Mouse (Mus musculus) gastrocnemius, postnatal 14 days (tissue): ENCODE measurements around the gene Sergef. TPM values are rescaled to one million over a fixed set of nuclear protein-coding genes. Genes with fewer than 3 reads are reported as not detected.
"Not testable (repeated sequence)": the region's sequence is repeated elsewhere in the genome, so short reads cannot be mapped to it uniquely, and the experiment has no call there.

ENCODE experiments used
- DNase-seq: peaks from one replicate; pipeline ENCODE4 v3.0.0; 2021; ENCODE audit warnings: mixed read lengths
- intact Hi-C: fragments of 180-260 bp; cut with DNase I; formaldehyde crosslinking; loops from one replicate; pipeline ENCODE4 v1.15.1; 2025; ENCODE audit warnings: low total_unique reads
- long read RNA-seq, 2 experiments: library from polyadenylated mRNA; stranded (forward); transcript quantifications; one replicate each; pipeline ENCODE4 v2.0.0; 2021
- total RNA-seq, 2 experiments: library from RNA; stranded (reverse); gene quantifications; 2 replicates each; pipeline ENCODE4 v1.2.3; 2021

Sergef gene
- 1 to 10 TPM; 3.6 to 4.7 TPM for total RNA-seq
- long read RNA-seq, experiment 1, partial matches to known transcripts, result 1 of 5 reads
- long read RNA-seq, experiment 1, other reads (novel, unspliced or antisense), result 2 of 5 reads
- long read RNA-seq, experiment 2, transcript Sergef-201 (11 exons, 1,465 nt), result major isoform, 8 of 12 reads
- long read RNA-seq, experiment 2, partial matches to known transcripts, result 0 of 12 reads
- long read RNA-seq, experiment 2, other reads (novel, unspliced or antisense), result 4 of 12 reads

GRCm38 (mm10) chr7:46639692-46640031 is at the start of gene Sergef:
TSS of gene Sergef (minus strand) at chr7:46639807.
- peak; percentile 88 for DNase-seq
- intact Hi-C loops, result loop anchor here (10.0 kb wide), 1 partner anchor 75 kb away; the partner anchor contains the start of genes Saa3 and Saal1

- DNase-seq, result no peak
- intact Hi-C loops, result no loop called here
Observed at GRCm38 (mm10) chr7:46686827-46687226, 47.2 kb upstream of the Sergef start.

GRCm38 (mm10) chr7:46680732-46681131 is 41.1 kb upstream of the Sergef start:
- intact Hi-C loops, result no loop called here
- DNase-seq, result no peak

- intact Hi-C loops, DNase-seq: not testable (repeated sequence)
Observed at GRCm38 (mm10) chr7:46679044-46679443, 39.4 kb upstream of the Sergef start.

GRCm38 (mm10) chr7:46678417-46678816 is 38.8 kb upstream of the Sergef start:
- no peak for DNase-seq
- intact Hi-C loops, result no loop called here

DNA sequence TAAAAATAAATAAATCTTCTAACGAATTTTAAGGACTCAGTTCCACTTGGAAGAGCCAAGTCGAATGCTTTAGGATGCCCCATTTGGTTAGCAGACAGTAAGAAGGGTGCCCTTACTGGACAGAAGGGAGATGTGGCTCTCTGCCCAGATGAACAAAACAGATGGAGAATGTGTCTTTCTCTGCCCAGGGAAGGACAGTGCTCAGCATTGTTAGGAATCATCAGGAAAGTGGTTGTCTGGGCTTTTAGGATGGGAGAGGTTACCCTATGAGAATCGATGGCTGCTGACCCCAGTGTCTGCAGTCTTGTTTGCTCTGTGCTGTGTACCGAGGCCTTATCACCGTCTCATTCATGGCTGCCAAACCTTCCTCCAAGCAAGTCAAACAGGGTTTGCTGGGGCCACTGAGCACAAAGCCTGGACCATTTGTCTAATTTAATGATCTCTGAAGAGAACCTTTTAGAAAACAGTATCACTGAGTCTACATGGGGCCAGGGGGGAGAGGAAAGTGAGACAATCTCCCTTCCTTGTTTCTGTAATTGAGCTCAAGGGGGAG is 37.3 kb upstream of the Sergef start:
- DNase-seq, result no peak
- intact Hi-C loops, result no loop called here

GRCm38 (mm10) chr7:46675886-46676285 is 36.3 kb upstream of the Sergef start:
- no peak for DNase-seq
- intact Hi-C loops, result no loop called here

- DNase-seq, result no peak
Observed at GRCm38 (mm10) chr7:46675061-46675460, 35.5 kb upstream of the Sergef start.

GRCm38 (mm10) chr7:46672160-46672672 is 32.6 kb upstream of the Sergef start, which contains the start of gene Tph1:
TSS of gene Tph1 (minus strand) at chr7:46672537.
- DNase-seq, result no peak
- intact Hi-C loops, result no loop called here

More at GRCm38 (mm10) chr7:46675061-46675460, 35.5 kb upstream of the Sergef start:
- intact Hi-C loops, result no loop called here

DNA sequence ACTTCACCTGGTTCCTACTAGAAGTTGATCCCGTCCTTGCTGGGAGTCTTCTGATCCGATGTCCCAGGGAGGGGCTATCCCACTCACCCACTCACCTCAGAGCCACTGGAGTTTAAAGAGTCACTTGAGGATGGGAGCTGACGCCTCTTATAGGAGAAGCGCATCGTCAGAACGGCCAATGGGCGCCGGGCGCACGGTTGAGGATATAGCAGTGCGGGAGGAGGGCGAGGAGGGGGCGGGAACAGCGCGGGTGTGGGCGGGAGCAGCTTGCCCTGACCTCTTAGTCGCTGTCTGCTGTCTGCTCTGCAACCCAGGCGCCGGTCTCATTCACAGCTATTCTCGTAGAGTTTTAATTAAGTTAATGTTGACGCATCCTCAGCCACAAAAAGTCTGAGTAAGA is 27.6 kb upstream of the Sergef start:
- intact Hi-C loops, result no loop called here
- DNase-seq, result no peak

GRCm38 (mm10) chr7:46665236-46665635 is 25.6 kb upstream of the Sergef start:
- intact Hi-C loops, result no loop called here
- peak; percentile 15 for DNase-seq

DNA sequence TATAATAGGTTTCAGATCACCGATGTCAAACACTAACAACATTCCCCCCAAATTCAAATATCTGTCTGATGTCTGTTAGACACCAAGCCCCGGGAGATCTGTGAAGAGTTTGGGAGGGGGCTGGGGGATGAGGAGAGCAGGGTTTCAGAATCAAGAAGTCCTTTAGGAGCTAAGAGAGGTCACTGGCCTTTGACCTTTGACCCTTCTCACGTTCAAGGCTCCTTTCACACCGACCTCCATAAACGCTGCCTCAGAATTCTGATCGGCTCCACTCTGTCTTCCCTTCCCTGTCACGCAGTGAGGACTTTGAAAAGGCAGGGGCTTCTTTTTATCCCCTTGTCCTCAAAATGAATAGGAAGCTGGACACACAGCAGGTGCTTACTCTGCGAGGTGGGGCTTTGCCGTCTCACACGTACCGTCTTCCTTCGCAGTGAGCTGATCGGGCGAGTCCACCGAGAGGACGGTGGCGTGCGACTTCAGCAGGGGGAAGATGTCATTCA is 22.0 kb upstream of the Sergef start:
- no peak for DNase-seq
- intact Hi-C loops, result no loop called here

DNA sequence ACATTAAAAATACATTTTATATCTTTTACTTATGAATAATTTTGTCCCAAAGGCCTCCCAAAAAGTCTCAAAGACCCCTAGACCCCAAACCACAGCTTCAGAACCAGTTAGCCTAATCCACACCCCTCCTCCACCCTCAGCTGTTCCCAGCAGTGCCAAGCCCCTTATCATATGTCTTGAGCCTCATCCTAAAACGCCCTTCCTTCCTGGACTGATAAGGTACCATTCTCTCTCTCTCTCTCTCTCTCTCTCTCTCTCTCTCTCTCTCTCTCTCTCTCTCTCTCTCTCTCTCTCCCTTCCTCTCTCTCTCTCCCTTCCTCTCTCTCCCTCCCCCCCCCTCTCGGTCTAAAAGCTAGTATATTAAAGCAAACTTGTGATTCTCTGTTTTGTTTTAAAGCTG is 12.7 kb upstream of the Sergef start:
- intact Hi-C loops, result no loop called here
- DNase-seq, result no peak

DNA sequence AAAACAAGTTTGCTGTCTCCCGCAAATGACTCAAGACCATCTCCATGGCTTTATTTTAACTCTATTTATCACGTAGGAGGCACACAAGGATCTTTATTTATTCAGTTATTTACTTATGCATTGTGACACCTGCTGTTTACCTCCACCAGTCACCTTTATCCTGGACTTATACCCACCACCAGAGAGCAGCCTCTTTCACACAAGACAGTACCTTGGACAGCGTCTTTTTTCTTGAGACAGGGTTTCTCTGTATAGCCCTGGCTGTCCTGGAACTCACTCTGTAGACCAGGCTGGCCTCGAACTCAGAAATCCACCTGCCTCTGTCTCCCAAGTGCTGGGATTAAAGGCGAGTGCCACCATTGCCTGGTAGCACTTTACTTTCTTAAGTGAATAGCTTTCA is 10.6 kb upstream of the Sergef start:
- intact Hi-C loops, DNase-seq: not testable (repeated sequence)

DNA sequence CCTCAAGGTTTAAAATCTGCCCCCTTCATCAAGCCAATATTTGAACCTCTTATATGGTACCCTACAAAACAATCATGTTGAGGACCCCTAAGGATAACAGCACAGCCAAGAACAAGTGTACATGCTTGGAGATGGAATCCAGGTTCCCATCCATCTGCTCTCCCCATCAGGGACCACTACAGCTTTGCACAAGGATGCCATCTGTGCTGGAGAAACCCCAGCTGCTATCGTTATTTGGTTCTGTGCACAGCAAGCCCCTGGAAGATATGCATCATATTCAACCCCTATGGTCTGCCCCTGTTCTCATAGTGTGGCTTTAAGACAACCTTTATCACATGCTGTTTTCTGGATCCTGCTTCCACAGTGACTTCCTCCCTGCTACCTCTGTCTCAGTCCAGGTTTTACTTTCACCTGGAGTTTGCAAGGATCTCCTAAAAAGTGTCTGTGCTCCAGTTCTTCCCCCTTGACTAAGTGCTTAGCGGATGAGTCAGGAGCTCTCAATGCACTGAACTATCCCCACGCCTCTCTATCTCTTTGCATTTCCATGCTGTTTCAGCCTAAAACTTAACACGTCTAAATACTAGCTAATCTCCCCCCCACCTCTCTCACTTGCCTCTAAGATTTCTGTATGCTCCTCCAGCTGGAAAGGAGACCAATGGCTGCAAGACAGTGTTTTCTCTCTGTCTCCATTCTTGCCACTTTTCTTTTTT is 9.0 kb upstream of the Sergef start:
- intact Hi-C loops, result loop anchor here (10.0 kb wide), 1 partner anchor 66 kb away; the partner anchor contains the start of genes Saa3 and Saal1

GRCm38 (mm10) chr7:46643172-46643571 is 3.6 kb upstream of the Sergef start:
- intact Hi-C loops, result loop anchor here (10.0 kb wide), 1 partner anchor 72 kb away; the partner anchor contains the start of genes Saa3 and Saal1
- DNase-seq, result peak; percentile 14

More for the DNA sequence above, 9.0 kb upstream of the Sergef start:
- no peak for DNase-seq

DNA sequence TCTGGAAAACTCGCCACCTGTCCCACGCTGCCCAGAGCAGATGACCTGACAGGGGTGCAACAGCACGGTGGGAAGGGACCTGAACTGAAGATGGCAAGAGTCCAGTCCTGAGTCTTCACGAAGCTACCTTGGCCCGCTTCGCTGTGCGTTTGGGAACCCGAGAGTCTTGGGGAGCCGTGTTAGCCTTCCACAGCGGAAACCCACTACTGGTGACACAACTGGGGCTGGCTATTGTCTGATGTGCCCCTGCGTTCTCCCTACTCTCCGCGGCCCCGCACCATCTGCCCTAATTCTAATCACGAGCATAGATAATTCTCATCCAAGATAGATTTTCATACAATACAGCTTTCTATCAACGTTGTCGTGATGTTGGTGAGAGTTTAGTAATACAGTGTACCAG is 455 bp upstream of the Sergef start:
- no peak for DNase-seq
- intact Hi-C loops, result loop anchor here (10.0 kb wide), 1 partner anchor 75 kb away; the partner anchor contains the start of genes Saa3 and Saal1

DNA sequence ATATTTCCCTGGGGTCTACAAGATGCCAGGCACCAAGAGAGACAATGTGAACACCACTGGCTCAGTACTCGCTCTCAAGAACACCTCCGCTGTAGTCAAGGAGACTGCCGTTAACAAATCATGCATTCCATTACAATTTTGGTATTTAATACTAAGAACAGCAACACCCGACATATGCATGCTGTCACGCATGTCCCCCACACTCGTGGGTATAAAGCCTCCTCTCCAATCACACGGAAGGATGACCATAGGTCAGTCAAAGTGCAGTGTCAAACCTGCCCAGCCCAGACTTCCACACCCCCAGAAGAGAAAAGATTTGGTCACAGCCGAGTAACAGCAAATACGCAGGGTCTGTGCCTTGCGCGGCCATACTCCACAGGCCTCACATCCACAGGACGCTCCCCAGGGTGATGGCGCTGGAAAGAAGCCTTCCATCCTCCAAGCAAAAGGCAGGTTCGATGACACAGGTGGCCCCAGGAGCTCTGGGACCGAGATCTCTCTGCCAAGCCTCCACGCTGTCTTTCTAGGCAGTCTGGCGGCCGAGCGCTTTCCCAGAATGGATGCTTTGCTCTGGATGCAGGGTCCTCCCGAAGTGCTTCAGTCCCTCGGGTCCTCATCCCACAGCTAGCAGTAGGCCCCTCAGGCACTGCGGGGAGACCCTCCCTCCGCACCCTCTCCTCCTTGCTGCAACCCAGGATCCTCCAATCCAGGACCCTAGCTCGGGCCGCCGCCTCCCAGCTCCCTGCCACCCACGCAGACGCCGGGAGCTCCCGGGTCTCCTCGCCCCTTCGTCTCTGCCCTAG is 517 bp downstream of the Sergef start:
- intact Hi-C loops, result no loop called here
- peak; percentile 10 for DNase-seq

- intact Hi-C loops, result no loop called here
- DNase-seq, result no peak
Observed at GRCm38 (mm10) chr7:46628375-46628975, 11.1 kb downstream of the Sergef start.
